Mouse (Mus musculus) hindbrain, postnatal 0 days (tissue): ENCODE measurements around the gene Cd59a. TPM values are rescaled to one million over a fixed set of nuclear protein-coding genes. Genes with fewer than 3 reads are reported as not detected.

ENCODE experiments used
- ATAC-seq: fragments of 200-750 bp; cut with Nextera tagmentation; 2 replicates; pipeline ENCODE4 v1.8.0; 2017; ENCODE audit warnings: mild to moderate bottlenecking, moderate TSS enrichment, moderate library complexity
- DNase-seq: peaks from one replicate; pipeline ENCODE4 v3.0.0-alpha.2; 2015; ENCODE audit warnings: low spot score
- H3K27ac ChIP-seq: fragments of 300-500 bp; sonication (generic); 2 replicates; pipeline ENCODE4 v1.5.1; 2014; ENCODE audit warnings: mild to moderate bottlenecking
- H3K27me3 ChIP-seq: fragments of 300-500 bp; sonication (generic); 2 replicates; pipeline ENCODE4 v1.6.1; 2014; ENCODE audit warnings: low read length, mixed read lengths; ENCODE audit not compliant: insufficient read depth
- H3K36me3 ChIP-seq: fragments of 300-500 bp; sonication (generic); 2 replicates; pipeline ENCODE4 v1.6.1; 2014; ENCODE audit warnings: low read length, mixed read lengths; ENCODE audit not compliant: insufficient read depth
- H3K4me1 ChIP-seq: fragments of 300-500 bp; sonication (generic); 2 replicates; pipeline ENCODE4 v1.6.1; 2014; ENCODE audit warnings: antibody characterized with exemption, low read length, mixed read lengths; ENCODE audit not compliant: insufficient read depth
- H3K4me2 ChIP-seq: fragments of 300-500 bp; sonication (generic); 2 replicates; pipeline ENCODE4 v1.6.1; 2014; ENCODE audit warnings: low read depth, mild to moderate bottlenecking, low read length, moderate library complexity, mixed read lengths
- H3K4me3 ChIP-seq: fragments of 300-500 bp; sonication (generic); 2 replicates; pipeline ENCODE4 v1.5.1; 2014; ENCODE audit warnings: low read length
- H3K9ac ChIP-seq: fragments of 300-500 bp; sonication (generic); replicated peaks from 2 replicates; pipeline ENCODE4 v1.6.1; 2014; ENCODE audit warnings: mild to moderate bottlenecking, low read length, moderate library complexity, mixed read lengths
- H3K9me3 ChIP-seq: fragments of 300-500 bp; sonication (generic); 2 replicates; pipeline ENCODE4 v1.6.1; 2016; ENCODE audit warnings: low read length, mixed read lengths
- CTCF ChIP-seq: IDR thresholded peaks from 2 replicates; pipeline ENCODE4 v1.5.1; 2016; ENCODE audit warnings: antibody characterized with exemption, control low read depth, low read depth
- WGBS: fragments of 180-500 bp; shearing (Covaris S2); extraction: QIAGEN DNeasy Blood & Tissue Kit; methylation state at CpG from one replicate; pipeline ENCODE4 v1.1.7; 2014; 5-methylcytosine and 5-hydroxymethylcytosine counted together
- polyA plus RNA-seq: library from polyadenylated mRNA; unstranded; fragments of >200 nt; fragmentation: Nextera tagmentation; extraction: Ambion mirVana; gene quantifications from 2 replicates; pipeline ENCODE4 v1.2.1, GENCODE M21; 2015
- total RNA-seq: library from RNA; depleted of rRNA; stranded (reverse); fragments of >200 nt; gene quantifications from 2 replicates; pipeline ENCODE4 v1.2.3, GENCODE M21; 2014

The Cd59a gene
- total and polyA plus RNA-seq, 2 experiments from 2014 or later, result 2.9 to 17.0 TPM

DNA sequence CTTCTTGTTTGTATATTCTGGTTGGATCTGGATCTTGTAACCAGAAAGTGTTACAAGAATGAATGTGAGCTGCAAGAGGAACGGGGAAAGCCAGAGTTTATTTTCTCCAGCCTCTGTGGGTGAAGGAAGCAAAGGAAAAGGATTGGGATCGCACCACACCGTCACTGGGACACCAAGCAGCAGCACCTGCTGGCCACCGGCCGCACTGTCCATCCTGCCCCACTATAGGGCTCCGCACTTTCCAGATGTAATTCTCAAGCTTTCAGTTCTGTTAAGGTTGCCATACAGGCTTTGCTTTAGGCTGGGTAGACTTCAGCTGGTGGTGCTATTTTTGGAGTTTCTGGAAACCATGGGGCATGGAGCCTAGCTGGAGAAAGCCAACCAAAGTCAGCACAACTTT lies 24.7 kb downstream of the Cd59a start:
- no peak for ATAC-seq
- Histone ChIP-seq H3K4me1 (no peaks in the 10 kb centered on the region), H3K36me3 (no peaks in the 10 kb centered on the region), H3K9me3 (no peaks in the 10 kb centered on the region), H3K27ac (no peak overlapping the region), H3K9ac (no peak overlapping the region), H3K4me2 (no peak overlapping the region), H3K27me3 (no peaks in the 10 kb centered on the region), H3K4me3 (no peak overlapping the region)
- peak; percentile 29; the same call in 1 of the 2 replicates for TF ChIP-seq CTCF
- WGBS, result 58% methylated on average over 6 of the region's 6 CpGs
- DNase-seq, result no peak

- no peak for ATAC-seq
- no peak for TF ChIP-seq CTCF
Observed at GRCm38 (mm10) chr2:104121681-104122504, 26.3 kb downstream of the Cd59a start.

GRCm38 (mm10) chr2:104122505-104123378 lies 27.1 kb downstream of the Cd59a start, which contains the start of gene A930018P22Rik:
Gene A930018P22Rik, plus strand, starts transcription at chr2:104122769.
- H3K4me3 ChIP-seq, result peak within 1 kb of the TSS; percentile 82
- ATAC-seq (peak; percentile 96), DNase-seq (peak; percentile 94)
- no peaks in the 10 kb centered on the region for H3K27me3 ChIP-seq
- peak within 1 kb of the TSS; percentile 89 for H3K4me2 ChIP-seq
- H3K9me3 ChIP-seq, result no peaks in the 10 kb centered on the region
- WGBS, result under 1% methylated on average over 67 of the region's 74 CpGs
- H3K27ac ChIP-seq, result peak within 1 kb of the TSS; percentile 56; the same call in 1 of the 2 replicates
- TF ChIP-seq CTCF, result peak; percentile 17; the same call in 1 of the 2 replicates
- no peaks in the 10 kb centered on the region for H3K36me3 ChIP-seq
- peak within 1 kb of the TSS; percentile 61 for H3K9ac ChIP-seq
- H3K4me1 ChIP-seq, result no peaks in the 10 kb centered on the region

More at GRCm38 (mm10) chr2:104121681-104122504, 26.3 kb downstream of the Cd59a start:
- 82% methylated on average over 8 of the region's 8 CpGs for WGBS
- H3K27me3 ChIP-seq, result no peaks in the 10 kb centered on the region
- no peaks in the 10 kb centered on the region for H3K9me3 ChIP-seq
- H3K4me3 ChIP-seq, result peak overlapping the region; percentile 82
- DNase-seq, result no peak
- peak overlapping the region; percentile 89 for H3K4me2 ChIP-seq
- 0 out of 2 replicates have a peak overlapping the region, but pooled peaks have one; percentile 56 for H3K27ac ChIP-seq
- H3K4me1 ChIP-seq, result no peaks in the 10 kb centered on the region
- peak overlapping the region; percentile 61 for H3K9ac ChIP-seq
- no peaks in the 10 kb centered on the region for H3K36me3 ChIP-seq

DNA sequence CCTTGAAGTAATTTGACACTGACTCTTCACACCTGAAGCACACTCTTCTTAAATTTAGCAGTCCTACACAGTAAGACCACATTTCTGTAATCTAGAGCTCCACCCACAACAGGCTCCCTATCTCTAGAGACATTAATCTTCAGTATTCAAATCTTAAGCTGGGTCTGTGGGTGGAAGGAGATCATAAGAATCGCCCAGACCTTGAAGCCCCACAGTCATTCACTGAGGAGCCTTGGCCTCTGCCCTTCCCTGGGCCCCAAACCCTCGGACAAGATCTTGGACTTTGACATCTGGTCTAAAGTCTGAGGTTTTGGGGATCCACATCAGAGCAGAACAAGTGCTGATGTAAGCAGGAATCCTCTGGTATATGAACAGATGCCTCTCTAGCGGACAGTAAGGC lies 27.9 kb downstream of the Cd59a start:
- no peak for TF ChIP-seq CTCF
- H3K9ac ChIP-seq, result no peak overlapping the region
- 0 out of 2 replicates have a peak overlapping the region, but pooled peaks have one; percentile 89 for H3K4me2 ChIP-seq
- ATAC-seq (no peak), DNase-seq (no peak)
- WGBS, result 52% methylated on average over 3 of the region's 3 CpGs
- H3K4me3 ChIP-seq, result peak overlapping the region; percentile 82; the same call in 1 of the 2 replicates
- no peaks in the 10 kb centered on the region for H3K36me3 ChIP-seq
- H3K27me3 ChIP-seq, result no peaks in the 10 kb centered on the region
- no peak overlapping the region for H3K27ac ChIP-seq
- H3K9me3 ChIP-seq, result no peaks in the 10 kb centered on the region
- no peaks in the 10 kb centered on the region for H3K4me1 ChIP-seq

GRCm38 (mm10) chr2:104124071-104124470 lies 28.5 kb downstream of the Cd59a start:
- Histone ChIP-seq H3K4me2 (no peak overlapping the region), H3K9ac (no peak overlapping the region), H3K9me3 (no peaks in the 10 kb centered on the region), H3K4me1 (no peaks in the 10 kb centered on the region), H3K27ac (no peak overlapping the region), H3K27me3 (no peaks in the 10 kb centered on the region), H3K4me3 (no peak overlapping the region), H3K36me3 (no peaks in the 10 kb centered on the region)
- 82% methylated on average over 5 of the region's 5 CpGs for WGBS
- DNase-seq (no peak), ATAC-seq (no peak)
- no peak for TF ChIP-seq CTCF

DNA sequence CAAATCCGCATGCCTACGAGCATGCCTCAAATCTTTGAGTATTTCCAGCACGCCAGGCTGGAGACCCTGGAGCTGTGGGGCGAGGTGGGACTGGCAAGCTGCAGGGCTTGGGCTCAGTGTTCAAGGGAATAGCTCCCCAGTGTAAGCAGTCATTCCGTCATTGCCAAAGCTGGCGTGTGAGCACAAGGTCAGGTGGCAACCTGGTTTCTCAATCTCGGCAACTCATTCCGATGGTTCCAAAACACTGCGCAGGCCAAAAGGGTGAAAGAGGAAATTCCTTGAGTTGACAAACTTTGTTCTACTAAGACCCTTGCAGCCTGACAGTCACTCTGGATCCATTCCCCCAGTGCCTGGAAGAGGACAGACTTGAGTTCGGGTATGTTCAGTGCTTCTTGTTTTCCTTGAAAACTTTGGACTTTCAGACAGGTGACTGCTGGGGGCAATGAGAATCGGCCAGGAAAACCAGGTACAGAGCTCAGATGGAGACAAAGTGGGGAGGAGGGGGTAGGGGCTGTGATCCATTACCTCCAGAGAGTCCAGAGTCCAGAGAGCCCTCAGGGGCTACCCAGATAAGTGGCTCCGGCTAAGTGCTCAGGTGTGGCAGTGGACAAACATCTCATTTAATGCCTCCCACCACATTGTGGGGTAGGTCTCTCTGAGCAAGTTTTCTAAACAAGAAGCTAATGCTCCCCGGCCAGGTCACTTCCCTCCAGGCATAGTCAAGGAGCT lies 33.4 kb downstream of the Cd59a start:
- no peak for ATAC-seq
- no peaks in the 10 kb centered on the region for H3K9me3 ChIP-seq
- no peaks in the 10 kb centered on the region for H3K36me3 ChIP-seq
- DNase-seq, result no peak
- H3K27me3 ChIP-seq, result no peaks in the 10 kb centered on the region
- H3K4me3 ChIP-seq, result no peak overlapping the region
- H3K27ac ChIP-seq, result no peak overlapping the region
- WGBS, result 89% methylated on average over 13 of the region's 13 CpGs
- no peak overlapping the region for H3K9ac ChIP-seq
- H3K4me1 ChIP-seq, result no peaks in the 10 kb centered on the region
- no peak overlapping the region for H3K4me2 ChIP-seq
- no peak for TF ChIP-seq CTCF
